Mouse (Mus musculus): ENCODE results near the gene Epdr1.

- TF ChIP-seq CTCF (IDR thresholded peaks at IDR 0.05; ENCODE audit: control insufficient read depth, insufficient read depth, insufficient replicate concordance, low read depth, low read length): no peak
- no peak for TF ChIP-seq POLR2A (IDR thresholded peaks at IDR 0.05; ENCODE audit: control insufficient read depth, low read depth, low read length)
These were observed 3.6 kb upstream of the Epdr1 start for GRCm38 (mm10) chr13:19623228-19623905.
